ENCODE assay signal across 7 mouse cellular contexts in the genomic region with DNA sequence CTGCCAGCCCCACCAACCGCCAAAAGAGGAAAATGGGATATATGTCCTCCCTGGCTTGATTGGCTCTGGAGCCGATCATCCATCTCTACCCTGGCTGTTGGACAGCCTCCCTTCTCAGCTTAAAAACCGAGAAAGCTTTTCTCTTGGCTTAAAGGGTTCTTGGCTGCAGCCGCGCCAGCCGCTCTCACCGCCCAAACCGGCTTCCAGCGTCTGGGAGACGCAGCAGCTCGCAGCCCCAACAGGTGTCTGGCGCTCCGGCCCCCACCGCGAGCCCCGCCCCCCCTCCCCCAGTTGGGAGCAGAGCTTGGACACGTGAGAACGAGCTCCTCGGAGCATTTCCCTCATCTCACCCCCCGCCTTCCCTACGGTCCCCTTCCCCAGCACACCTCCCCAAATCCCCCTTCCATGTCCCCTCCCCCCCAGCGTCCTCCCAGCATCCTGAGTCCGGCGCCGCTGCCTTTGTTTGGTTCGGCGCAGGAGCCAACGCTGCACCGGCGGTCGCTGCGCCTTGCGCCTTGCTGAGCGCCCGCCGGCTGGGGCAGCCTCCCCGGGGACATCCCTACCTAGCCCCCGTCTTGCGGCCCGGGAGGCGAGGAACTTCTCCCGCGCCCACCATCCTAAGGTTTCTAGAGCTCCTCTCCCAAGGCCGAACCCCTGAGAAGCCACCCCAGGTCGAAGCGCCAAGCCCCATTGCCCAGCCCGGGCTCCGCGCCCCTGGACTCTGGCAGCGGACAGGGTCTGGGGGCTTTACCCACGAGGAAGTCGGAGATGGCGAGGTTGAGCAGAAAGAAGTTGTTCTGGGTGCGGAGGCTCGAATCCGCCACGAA. TPM values are rescaled to one million over a fixed set of nuclear protein-coding genes. Genes with fewer than 3 reads are reported as not detected.
DNase-seq lines count a peak whose midpoint lies in the region; ATAC-seq lines count a peak whose summit lies in the region.

No protein-coding gene starts in this region.

- H3K9ac ChIP-seq in lung, embryonic 15.5 days: no peak overlapping the region
- peak overlapping the region; percentile 68 for H3K9ac ChIP-seq in hindbrain, embryonic 11.5 days (ENCODE audit: low read depth, low read length)
- peak overlapping the region; percentile 26 for H3K9ac ChIP-seq in midbrain, embryonic 15.5 days

- intact Hi-C loops in left cerebral cortex, postnatal 14 days (cut with DNase I): no loop called here

- H3K36me3 ChIP-seq in lung, embryonic 15.5 days: no peaks in the 10 kb centered on the region
- H3K36me3 ChIP-seq in embryonic facial prominence, embryonic 10.5 days (replicated peaks): no peaks in the 10 kb centered on the region
- H3K36me3 ChIP-seq in hindbrain, embryonic 11.5 days (ENCODE audit: control insufficient read depth, insufficient read depth, low read length): no peaks in the 10 kb centered on the region
- no peaks in the 10 kb centered on the region for H3K36me3 ChIP-seq in midbrain, embryonic 15.5 days (replicated peaks)

- no peak for DNase-seq in lung, adult 18-20 months
- peak; percentile 33 for DNase-seq in embryonic facial prominence, embryonic 10.5 days (ENCODE audit: low spot score)
- peak; percentile 71 for DNase-seq in hindbrain, embryonic 11.5 days (ENCODE audit: low spot score)
- no peak for DNase-seq in frontal cortex, postnatal 36 days (ENCODE audit: low spot score in 2 of 2)
- DNase-seq in left cerebral cortex, postnatal 14 days (ENCODE audit: low spot score in 2 of 2): no peak

- 1% methylated on average over 56 of the region's 57 CpGs for WGBS in lung, embryonic 15.5 days
- WGBS in embryonic facial prominence, embryonic 10.5 days: 1% methylated on average over 57 of the region's 57 CpGs
- WGBS in hindbrain, embryonic 11.5 days: under 1% methylated on average over 53 of the region's 57 CpGs
- WGBS in midbrain, embryonic 15.5 days: under 1% methylated on average over 57 of the region's 57 CpGs

- peaks cover 77% of the 10 kb centered on the region for H3K27me3 ChIP-seq in lung, embryonic 15.5 days
- H3K27me3 ChIP-seq in embryonic facial prominence, embryonic 10.5 days (replicated peaks; ENCODE audit: low read depth, poor library complexity, severe bottlenecking): peaks cover 84% of the 10 kb centered on the region
- peaks cover 47% of the 10 kb centered on the region for H3K27me3 ChIP-seq in hindbrain, embryonic 11.5 days (ENCODE audit: control insufficient read depth, insufficient read depth, low read length)
- peaks cover 37% of the 10 kb centered on the region for H3K27me3 ChIP-seq in midbrain, embryonic 15.5 days (replicated peaks)

- no peaks in the 10 kb centered on the region for H3K9me3 ChIP-seq in lung, embryonic 15.5 days
- H3K9me3 ChIP-seq in embryonic facial prominence, embryonic 10.5 days: no peaks in the 10 kb centered on the region
- H3K9me3 ChIP-seq in hindbrain, embryonic 11.5 days (ENCODE audit: control insufficient read depth, low read length): no peaks in the 10 kb centered on the region
- no peaks in the 10 kb centered on the region for H3K9me3 ChIP-seq in midbrain, embryonic 15.5 days

- peak overlapping the region; percentile 48 for H3K4me3 ChIP-seq in lung, embryonic 15.5 days
- peak overlapping the region; percentile 66 for H3K4me3 ChIP-seq in embryonic facial prominence, embryonic 10.5 days
- H3K4me3 ChIP-seq in hindbrain, embryonic 11.5 days (ENCODE audit: low read depth, low read length): peak overlapping the region; percentile 54
- peak overlapping the region; percentile 58 for H3K4me3 ChIP-seq in midbrain, embryonic 15.5 days

- H3K4me1 ChIP-seq in lung, embryonic 15.5 days: peaks cover 12% of the 10 kb centered on the region
- peaks cover 40% of the 10 kb centered on the region for H3K4me1 ChIP-seq in embryonic facial prominence, embryonic 10.5 days
- peaks cover 17% of the 10 kb centered on the region for H3K4me1 ChIP-seq in hindbrain, embryonic 11.5 days (replicated peaks; ENCODE audit: control insufficient read depth, insufficient read depth, low read length)
- peaks cover 38% of the 10 kb centered on the region for H3K4me1 ChIP-seq in midbrain, embryonic 15.5 days

- no peak overlapping the region for H3K27ac ChIP-seq in lung, embryonic 15.5 days
- peak overlapping the region; percentile 35; the same call in 1 of the 2 replicates for H3K27ac ChIP-seq in embryonic facial prominence, embryonic 10.5 days (replicated peaks)
- H3K27ac ChIP-seq in hindbrain, embryonic 11.5 days (ENCODE audit: low read depth, low read length): 0 out of 2 replicates have a peak overlapping the region, but pooled peaks have one; percentile 7
- no peak overlapping the region for H3K27ac ChIP-seq in midbrain, embryonic 15.5 days

- peak overlapping the region; percentile 96 for H3K4me2 ChIP-seq in lung, embryonic 15.5 days
- H3K4me2 ChIP-seq in hindbrain, embryonic 11.5 days (replicated peaks; ENCODE audit: low read depth, low read length): peak overlapping the region; percentile 96
- peak overlapping the region; percentile 95 for H3K4me2 ChIP-seq in midbrain, embryonic 15.5 days

- no peak for ATAC-seq in lung, embryonic 15.5 days (ENCODE audit: borderline replicate concordance, extremely low read depth, low FRiP score, low TSS enrichment)
- peak; percentile 6; the same call in 1 of the 2 replicates for ATAC-seq in hindbrain, embryonic 11.5 days (ENCODE audit: low FRiP score)
- peak; percentile 15; the same call in 1 of the 2 replicates for ATAC-seq in midbrain, embryonic 15.5 days (replicated peaks)

RNA-seq across cellular contexts. Expression of gene Hrh3, which starts 0.9 kb away (rescaled TPM):
- polyA plus RNA-seq in lung, embryonic 15.5 days (2015; fragmentation: Nextera tagmentation; extraction: Ambion mirVana): not detected in 2 replicates
- 0.49 and 0.67 TPM in 2 replicates for polyA plus RNA-seq in embryonic facial prominence, embryonic 10.5 days (2016; fragmentation: Nextera tagmentation; extraction: Ambion mirVana)
- 2.6 and 2.7 TPM in 2 replicates for polyA plus RNA-seq in hindbrain, embryonic 11.5 days (2014; fragmentation: Nextera tagmentation; extraction: Ambion mirVana)
- 3.2 and 3.7 TPM in 2 replicates for polyA plus RNA-seq in midbrain, embryonic 15.5 days (2015; fragmentation: Nextera tagmentation; extraction: Ambion mirVana)
- 10 to 100 TPM; 65.4 to 73.5 TPM for total RNA-seq in left cerebral cortex, postnatal 14 days (2021)

RNA-seq across cellular contexts. Expression of gene Osbpl2, which starts 15.7 kb away (rescaled TPM):
- 30.9 and 32.5 TPM in 2 replicates for polyA plus RNA-seq in lung, embryonic 15.5 days (2015; fragmentation: Nextera tagmentation; extraction: Ambion mirVana)
- 23.6 and 24.9 TPM in 2 replicates for polyA plus RNA-seq in embryonic facial prominence, embryonic 10.5 days (2016; fragmentation: Nextera tagmentation; extraction: Ambion mirVana)
- polyA plus RNA-seq in hindbrain, embryonic 11.5 days (2014; fragmentation: Nextera tagmentation; extraction: Ambion mirVana): 42.1 and 42.2 TPM in 2 replicates
- polyA plus RNA-seq in midbrain, embryonic 15.5 days (2015; fragmentation: Nextera tagmentation; extraction: Ambion mirVana): 80.3 and 81.2 TPM in 2 replicates
- 10 to 100 TPM; 51.4 to 52.8 TPM for total RNA-seq in left cerebral cortex, postnatal 14 days (2021)

RNA-seq across cellular contexts. Expression of gene Mtg2, which starts 33.0 kb away (rescaled TPM):
- 26.4 and 26.6 TPM in 2 replicates for polyA plus RNA-seq in lung, embryonic 15.5 days (2015; fragmentation: Nextera tagmentation; extraction: Ambion mirVana)
- polyA plus RNA-seq in embryonic facial prominence, embryonic 10.5 days (2016; fragmentation: Nextera tagmentation; extraction: Ambion mirVana): 31.3 and 33.0 TPM in 2 replicates
- polyA plus RNA-seq in hindbrain, embryonic 11.5 days (2014; fragmentation: Nextera tagmentation; extraction: Ambion mirVana): 26.3 and 31.5 TPM in 2 replicates
- polyA plus RNA-seq in midbrain, embryonic 15.5 days (2015; fragmentation: Nextera tagmentation; extraction: Ambion mirVana): 37.4 and 37.7 TPM in 2 replicates
- 10 to 100 TPM; 16.1 to 17.8 TPM for total RNA-seq in left cerebral cortex, postnatal 14 days (2021)

Comparison
In these comparisons a context has a peak if more than half of its experiments do, and no peak if none do; other contexts are left out.
1. H3K27ac ChIP-seq: peak in embryonic facial prominence, embryonic 10.5 days (single experiment) and hindbrain, embryonic 11.5 days (single experiment); none in lung, embryonic 15.5 days (single experiment) and midbrain, embryonic 15.5 days (single experiment).
2. DNase-seq: peak in embryonic facial prominence, embryonic 10.5 days (single experiment) and hindbrain, embryonic 11.5 days (single experiment); none in lung, adult 18-20 months (0 of 2), frontal cortex, postnatal 36 days (0 of 2) and left cerebral cortex, postnatal 14 days (0 of 2).
3. Peak in every context shown above with its lines, with median percentiles within 50 percentile points of each other: H3K4me2 ChIP-seq and H3K4me3 ChIP-seq.